Mouse (Mus musculus) hindbrain, embryonic 10.5 days (tissue): ENCODE data around the gene Gna12. TPM values are rescaled to one million over a fixed set of nuclear protein-coding genes. Genes with fewer than 3 reads are reported as not detected.

Experiments
- DNase-seq: peaks from one replicate; pipeline ENCODE4 v3.0.0-alpha.2; 2017; ENCODE audit warnings: low spot score
- H3K27ac ChIP-seq: fragments of 300-500 bp; sonication (generic); 2 replicates; pipeline ENCODE4 v1.5.1; 2016; ENCODE audit warnings: mild to moderate bottlenecking, moderate library complexity
- H3K27me3 ChIP-seq: fragments of 300-500 bp; sonication (generic); 2 replicates; pipeline ENCODE4 v1.6.1; 2016; ENCODE audit warnings: mild to moderate bottlenecking; ENCODE audit not compliant: poor library complexity, insufficient read depth, severe bottlenecking
- H3K36me3 ChIP-seq: fragments of 300-500 bp; sonication (generic); 2 replicates; pipeline ENCODE4 v1.6.1; 2016; ENCODE audit warnings: mild to moderate bottlenecking, moderate library complexity
- H3K4me1 ChIP-seq: fragments of 300-500 bp; sonication (generic); replicated peaks from 2 replicates; pipeline ENCODE4 v1.6.1; 2016; ENCODE audit warnings: mild to moderate bottlenecking
- H3K4me3 ChIP-seq: fragments of 300-500 bp; sonication (generic); 2 replicates; pipeline ENCODE4 v1.5.1; 2016; ENCODE audit warnings: mild to moderate bottlenecking, moderate library complexity
- H3K9me3 ChIP-seq: fragments of 300-500 bp; sonication (generic); 2 replicates; pipeline ENCODE4 v1.6.1; 2016; ENCODE audit warnings: mild to moderate bottlenecking, moderate library complexity
- WGBS: fragments of 180-500 bp; shearing (Covaris S2); methylation state at CpG from one replicate; pipeline ENCODE4 v1.1.7; 2016; 5-methylcytosine and 5-hydroxymethylcytosine counted together
- polyA plus RNA-seq: library from polyadenylated mRNA; unstranded; fragments of >200 nt; fragmentation: Nextera tagmentation; extraction: Ambion mirVana; gene quantifications from 2 replicates; pipeline ENCODE4 v1.2.1, GENCODE M21; 2016

Gene Gna12
- polyA plus RNA-seq, 1 experiment from 2014 or later = 11.3 TPM

DNA sequence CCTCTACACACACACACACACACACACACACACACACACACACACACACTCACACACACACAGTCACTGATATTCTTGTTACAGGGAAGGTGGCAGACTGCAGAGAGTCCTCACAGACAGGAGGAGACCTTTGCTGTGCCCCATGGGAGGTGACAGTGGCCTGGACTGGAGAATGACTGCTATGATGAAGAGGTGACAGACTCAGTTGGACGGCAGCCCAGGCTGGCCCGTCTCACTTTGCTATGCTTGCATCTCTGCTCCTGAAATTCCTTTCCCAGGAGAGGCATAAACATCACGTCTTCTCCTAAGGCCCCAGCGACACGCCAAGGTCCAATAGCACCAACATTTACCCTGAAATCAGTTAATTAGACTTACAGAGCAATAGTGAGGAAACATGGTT is 23.5 kb upstream of the Gna12 start:
- peaks cover 12% of the 10 kb centered on the region; the same call in 1 of the 2 replicates for H3K9me3 ChIP-seq
- 89% methylated on average over 5 of the region's 5 CpGs for WGBS
- H3K27me3 ChIP-seq = no peaks in the 10 kb centered on the region
- H3K4me1 ChIP-seq = peaks cover 11% of the 10 kb centered on the region; the same call in 1 of the 2 replicates
- H3K36me3 ChIP-seq = no peaks in the 10 kb centered on the region
- no peak for DNase-seq
- H3K27ac ChIP-seq = no peak overlapping the region
- H3K4me3 ChIP-seq = no peak overlapping the region

DNA sequence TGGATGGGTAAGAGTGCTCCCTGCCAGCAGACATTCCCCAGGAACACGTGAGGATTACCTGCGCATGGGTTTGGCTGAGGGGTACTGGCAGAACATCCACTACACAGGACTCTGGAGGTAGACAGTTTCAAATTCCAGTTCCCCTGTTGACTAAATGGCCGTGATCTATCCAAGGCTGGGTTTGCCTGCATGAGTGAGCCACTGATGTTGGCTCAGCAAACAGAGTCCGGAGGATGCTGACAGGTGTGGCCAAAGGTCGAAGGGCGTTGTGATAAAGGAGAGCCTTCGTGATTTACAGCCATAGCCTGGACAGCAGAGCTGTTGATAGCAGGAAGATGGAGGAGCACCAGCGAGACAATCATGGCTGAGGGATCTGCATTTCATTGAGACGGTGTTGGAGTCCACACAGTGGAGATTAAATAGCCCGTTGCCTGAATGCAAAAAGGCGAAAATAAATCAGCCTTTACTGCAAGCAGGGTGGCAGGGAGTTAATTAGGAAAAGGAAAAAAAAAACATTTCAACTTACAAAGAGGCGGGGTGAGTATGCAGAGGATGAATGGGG is 22.3 kb upstream of the Gna12 start:
- Histone ChIP-seq H3K4me1 (peaks cover 11% of the 10 kb centered on the region; the same call in 1 of the 2 replicates), H3K36me3 (no peaks in the 10 kb centered on the region), H3K4me3 (no peak overlapping the region), H3K27me3 (no peaks in the 10 kb centered on the region), H3K27ac (no peak overlapping the region), H3K9me3 (peaks cover 12% of the 10 kb centered on the region; the same call in 1 of the 2 replicates)
- DNase-seq = no peak
- 88% methylated on average over 12 of the region's 12 CpGs for WGBS

DNA sequence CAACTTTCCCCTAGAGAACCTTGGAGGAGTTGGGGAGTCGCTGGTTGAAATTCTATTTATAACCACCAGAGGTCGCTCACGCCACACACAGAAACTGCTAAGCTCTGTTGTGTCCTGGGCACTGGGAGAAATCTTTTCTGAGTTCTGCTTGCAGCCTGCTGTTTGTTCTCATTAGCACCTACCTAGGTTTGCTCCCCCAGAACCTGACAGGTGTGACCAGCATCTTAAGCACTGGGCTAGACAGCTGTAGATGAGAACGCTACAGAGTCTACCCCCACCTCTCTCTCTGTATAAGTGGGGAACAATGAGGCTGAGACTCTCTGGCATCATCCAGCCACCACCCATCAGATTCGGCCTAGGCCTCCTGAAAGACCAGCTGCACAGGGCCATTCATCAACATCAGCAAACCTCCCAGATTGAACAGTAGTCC is 17.1 kb upstream of the Gna12 start:
- H3K4me1 ChIP-seq = no peaks in the 10 kb centered on the region
- H3K9me3 ChIP-seq = peaks cover 12% of the 10 kb centered on the region; the same call in 1 of the 2 replicates
- peak; percentile 55 for DNase-seq
- H3K27ac ChIP-seq = peak overlapping the region; percentile 18; the same call in 1 of the 2 replicates
- WGBS = 12% methylated on average over 5 of the region's 5 CpGs
- no peaks in the 10 kb centered on the region for H3K27me3 ChIP-seq
- no peak overlapping the region for H3K4me3 ChIP-seq
- no peaks in the 10 kb centered on the region for H3K36me3 ChIP-seq

DNA sequence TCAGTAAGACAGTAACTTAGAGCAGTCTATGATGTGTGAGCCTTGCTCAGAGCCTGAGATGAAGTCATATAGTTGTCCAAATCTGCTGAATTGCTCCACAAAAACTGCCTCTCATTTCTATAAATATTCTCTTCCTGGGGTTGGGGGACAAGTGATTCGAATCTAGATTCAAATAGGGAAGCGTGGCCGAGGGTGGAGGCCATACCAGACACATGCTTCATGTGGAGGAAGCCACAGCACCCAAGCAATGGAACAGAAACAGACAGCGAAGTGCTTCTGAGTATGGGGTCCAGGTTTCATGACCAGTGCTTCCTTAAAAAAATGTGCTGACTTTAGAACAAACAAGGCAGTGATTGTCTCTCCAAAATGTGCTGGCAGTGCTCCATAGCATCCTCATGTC is 11.7 kb upstream of the Gna12 start:
- H3K36me3 ChIP-seq = no peaks in the 10 kb centered on the region
- H3K4me1 ChIP-seq = no peaks in the 10 kb centered on the region
- H3K27ac ChIP-seq = no peak overlapping the region
- H3K27me3 ChIP-seq = no peaks in the 10 kb centered on the region
- H3K4me3 ChIP-seq = no peak overlapping the region
- DNase-seq = no peak
- no peaks in the 10 kb centered on the region for H3K9me3 ChIP-seq
- WGBS = 85% methylated on average over 4 of the region's 4 CpGs

DNA sequence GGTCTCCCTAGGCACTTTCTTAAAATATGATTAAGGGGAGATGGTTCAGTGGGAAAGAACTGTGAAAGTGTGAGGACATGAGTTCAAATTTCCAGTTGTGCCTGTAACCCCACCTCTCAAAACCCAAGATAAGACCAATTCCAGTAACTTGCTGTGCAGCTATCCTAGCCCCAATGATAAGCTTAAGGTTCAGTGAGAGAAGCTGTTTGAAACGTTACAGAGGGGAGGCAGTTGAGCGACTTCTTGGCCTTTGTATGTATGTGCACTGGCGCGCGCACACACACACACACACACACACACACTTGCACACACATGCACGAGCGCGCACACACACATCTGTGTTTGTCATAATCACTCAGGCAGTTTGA is 817 bp upstream of the Gna12 start:
- 80% methylated on average over 8 of the region's 8 CpGs for WGBS
- H3K27ac ChIP-seq = peak overlapping the region; percentile 68
- peak overlapping the region; percentile 87 for H3K4me3 ChIP-seq
- H3K36me3 ChIP-seq = peaks cover 2% of the 10 kb centered on the region; the same call in 1 of the 2 replicates
- no peaks in the 10 kb centered on the region for H3K9me3 ChIP-seq
- H3K4me1 ChIP-seq = peaks cover 36% of the 10 kb centered on the region
- no peak for DNase-seq
- no peaks in the 10 kb centered on the region for H3K27me3 ChIP-seq

DNA sequence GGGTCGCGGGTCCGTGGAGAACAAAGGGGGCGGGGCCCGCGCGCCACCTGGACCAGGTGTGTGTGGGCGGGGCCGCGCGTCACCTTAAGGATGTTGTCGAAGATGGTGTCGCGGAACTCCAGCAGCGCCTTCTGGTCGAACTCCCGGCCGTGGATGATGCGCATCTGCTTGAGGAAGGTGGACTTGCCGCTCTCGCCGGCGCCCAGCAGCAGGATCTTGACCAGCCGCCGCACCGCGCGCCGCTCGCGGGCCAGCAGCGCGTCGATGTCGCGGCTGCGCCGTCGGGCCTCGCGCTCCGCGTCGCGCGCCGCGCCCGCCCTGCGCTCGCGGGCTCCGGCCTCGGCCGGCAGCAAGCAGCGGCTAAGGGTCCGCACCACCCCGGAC is 328 bp downstream of the Gna12 start:
- 4% methylated on average over 58 of the region's 58 CpGs for WGBS
- peaks cover 36% of the 10 kb centered on the region for H3K4me1 ChIP-seq

DNA sequence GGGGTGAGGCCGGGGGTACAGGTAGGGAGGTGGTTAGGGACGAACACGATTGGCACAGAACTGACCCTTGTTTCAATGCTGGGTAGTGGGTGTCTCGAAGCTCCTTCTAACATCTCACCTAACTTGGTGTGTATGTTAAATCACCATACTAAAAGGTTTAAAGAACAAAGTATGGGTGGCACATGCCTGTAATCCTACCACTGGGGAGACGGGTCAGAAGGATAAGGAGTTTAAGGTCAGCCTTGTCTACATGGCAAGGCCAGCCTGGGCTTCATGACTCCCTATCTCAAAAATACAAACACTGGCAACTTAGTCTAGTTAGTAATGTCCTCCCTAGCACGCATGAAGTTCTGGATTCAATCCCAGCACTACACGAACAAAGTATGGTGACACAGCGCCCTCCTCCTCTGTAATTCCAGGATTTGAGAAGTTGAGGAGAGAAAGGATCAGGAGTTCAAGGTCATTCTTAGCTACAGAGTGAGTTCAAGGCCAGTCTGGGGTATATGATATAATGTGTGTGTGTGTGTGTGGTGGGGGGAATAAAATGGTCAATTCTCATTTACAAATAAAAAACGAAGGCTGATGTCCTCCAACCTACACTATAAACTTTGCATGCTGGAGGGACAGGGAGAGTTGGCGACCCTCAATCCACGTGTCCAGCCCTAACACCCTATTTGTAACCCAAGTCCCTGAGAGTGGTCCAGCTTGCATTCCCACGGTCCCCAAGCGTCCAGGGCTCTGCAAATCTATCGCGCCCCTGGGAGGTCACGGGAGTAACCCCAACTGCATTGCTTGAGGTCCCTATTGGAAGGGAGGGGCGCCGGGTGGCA is 935 bp downstream of the Gna12 start:
- DNase-seq = no peak
- Histone ChIP-seq H3K27me3 (no peaks in the 10 kb centered on the region), H3K9me3 (no peaks in the 10 kb centered on the region), H3K4me3 (peak overlapping the region; percentile 87), H3K27ac (peak overlapping the region; percentile 92), H3K4me1 (peaks cover 36% of the 10 kb centered on the region), H3K36me3 (peaks cover 18% of the 10 kb centered on the region; the same call in 1 of the 2 replicates)
- 41% methylated on average over 18 of the region's 18 CpGs for WGBS

More for the DNA sequence above, 328 bp downstream of the Gna12 start:
- Histone ChIP-seq H3K27me3 (no peaks in the 10 kb centered on the region), H3K9me3 (no peaks in the 10 kb centered on the region), H3K36me3 (peaks cover 13% of the 10 kb centered on the region; the same call in 1 of the 2 replicates), H3K27ac (peak overlapping the region; percentile 92), H3K4me3 (peak overlapping the region; percentile 87)
- no peak for DNase-seq

DNA sequence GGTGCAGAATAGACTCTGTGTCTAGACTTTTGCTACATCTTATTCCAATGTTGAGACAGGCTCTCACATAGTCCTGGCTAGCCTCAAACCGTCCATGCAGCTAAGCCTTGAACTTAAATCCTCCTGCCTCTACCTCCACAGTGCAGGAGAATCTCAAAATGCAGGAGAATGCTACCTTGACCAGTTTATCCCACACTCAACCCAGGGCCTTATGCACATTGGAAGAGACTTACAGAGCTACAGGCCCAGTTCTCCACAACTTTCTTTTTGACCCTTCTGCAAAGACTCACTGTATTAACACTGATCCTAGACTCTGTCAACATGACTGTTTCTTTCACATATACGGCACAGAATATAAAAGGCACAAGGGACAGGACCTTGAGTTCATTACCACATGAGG is 1.9 kb downstream of the Gna12 start:
- no peak for DNase-seq
- H3K36me3 ChIP-seq = peaks cover 26% of the 10 kb centered on the region
- H3K27me3 ChIP-seq = no peaks in the 10 kb centered on the region
- H3K4me1 ChIP-seq = peaks cover 36% of the 10 kb centered on the region
- no peak overlapping the region for H3K27ac ChIP-seq
- H3K9me3 ChIP-seq = no peaks in the 10 kb centered on the region
- 82% methylated on average over 2 of the region's 2 CpGs for whole genome bisulfite sequencing
- peak overlapping the region; percentile 87; the same call in 1 of the 2 replicates for H3K4me3 ChIP-seq

DNA sequence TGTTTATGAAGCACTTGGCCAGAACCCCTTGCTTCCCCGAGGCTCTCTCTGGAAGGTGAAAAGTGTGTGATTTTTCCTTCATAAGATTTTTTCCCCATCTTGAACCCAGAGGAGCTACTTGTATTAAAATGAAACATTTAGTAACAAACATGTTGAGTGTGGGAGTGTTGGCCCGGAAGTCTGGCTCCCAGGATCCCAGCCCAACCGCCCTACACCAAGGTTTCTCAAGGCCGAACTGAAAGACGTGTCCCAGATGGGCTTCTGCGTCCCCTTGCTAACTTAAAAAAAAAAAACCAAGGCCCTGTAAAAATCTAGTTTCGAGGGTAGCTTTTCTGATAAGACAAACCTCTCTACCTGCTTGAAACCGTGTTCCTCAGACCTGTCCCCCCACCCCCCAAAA is 2.3 kb downstream of the Gna12 start:
- no peak for DNase-seq
- 84% methylated on average over 8 of the region's 8 CpGs for WGBS
- H3K4me1 ChIP-seq = peaks cover 36% of the 10 kb centered on the region
- no peaks in the 10 kb centered on the region for H3K27me3 ChIP-seq
- H3K27ac ChIP-seq = no peak overlapping the region
- no peaks in the 10 kb centered on the region for H3K9me3 ChIP-seq
- peak overlapping the region; percentile 87; the same call in 1 of the 2 replicates for H3K4me3 ChIP-seq
- peaks cover 28% of the 10 kb centered on the region for H3K36me3 ChIP-seq

DNA sequence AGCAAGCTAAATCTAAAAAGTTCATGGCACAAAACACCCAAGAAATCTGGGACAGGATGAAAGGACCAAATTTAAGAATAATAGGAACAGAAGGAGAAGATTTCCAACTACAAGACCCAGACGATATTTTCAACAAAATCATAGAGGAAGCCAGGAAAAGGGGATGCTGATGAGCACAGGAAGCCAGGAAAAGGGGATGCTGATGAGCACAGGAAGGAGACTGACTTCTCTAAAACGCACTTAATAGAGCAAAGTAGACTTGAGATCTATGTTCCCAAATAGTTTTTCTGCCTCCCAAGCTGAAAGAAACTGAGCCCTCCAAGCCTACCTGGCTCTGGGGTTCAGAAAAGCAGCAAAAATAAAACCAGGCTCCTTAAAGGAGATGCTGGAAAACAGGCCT is 2.8 kb downstream of the Gna12 start:
- no peak for DNase-seq
- WGBS = 66% methylated on average over 2 of the region's 2 CpGs
- Histone ChIP-seq H3K9me3 (no peaks in the 10 kb centered on the region), H3K4me1 (peaks cover 39% of the 10 kb centered on the region), H3K27me3 (no peaks in the 10 kb centered on the region), H3K4me3 (no peak overlapping the region), H3K36me3 (peaks cover 28% of the 10 kb centered on the region), H3K27ac (no peak overlapping the region)

DNA sequence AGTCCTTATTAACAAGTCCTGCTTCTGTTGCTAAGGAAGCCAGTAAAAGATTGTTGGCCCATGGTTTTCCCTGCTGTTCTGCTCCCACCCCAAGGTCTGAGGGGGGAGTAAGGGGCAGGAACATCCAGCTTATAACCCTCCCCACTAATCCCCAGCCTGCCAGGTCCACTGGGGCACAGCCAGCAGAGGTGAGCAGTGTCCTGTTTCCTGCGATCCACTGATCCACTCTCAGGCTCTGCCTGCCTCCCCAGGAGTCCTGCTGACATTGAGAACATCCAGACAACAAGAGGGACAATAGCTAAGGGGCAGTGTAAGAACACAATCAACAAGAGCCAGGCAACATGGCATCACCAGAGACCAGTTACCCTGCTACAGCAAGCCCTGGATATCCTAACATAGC is 3.4 kb downstream of the Gna12 start:
- Histone ChIP-seq H3K9me3 (no peaks in the 10 kb centered on the region), H3K4me1 (peaks cover 40% of the 10 kb centered on the region), H3K4me3 (0 out of 2 replicates have a peak overlapping the region, but pooled peaks have one; percentile 0), H3K36me3 (peaks cover 28% of the 10 kb centered on the region), H3K27ac (0 out of 2 replicates have a peak overlapping the region, but pooled peaks have one; percentile 41), H3K27me3 (no peaks in the 10 kb centered on the region)
- no peak for DNase-seq
- WGBS = 19% methylated on average over 1 of the region's 1 CpGs

DNA sequence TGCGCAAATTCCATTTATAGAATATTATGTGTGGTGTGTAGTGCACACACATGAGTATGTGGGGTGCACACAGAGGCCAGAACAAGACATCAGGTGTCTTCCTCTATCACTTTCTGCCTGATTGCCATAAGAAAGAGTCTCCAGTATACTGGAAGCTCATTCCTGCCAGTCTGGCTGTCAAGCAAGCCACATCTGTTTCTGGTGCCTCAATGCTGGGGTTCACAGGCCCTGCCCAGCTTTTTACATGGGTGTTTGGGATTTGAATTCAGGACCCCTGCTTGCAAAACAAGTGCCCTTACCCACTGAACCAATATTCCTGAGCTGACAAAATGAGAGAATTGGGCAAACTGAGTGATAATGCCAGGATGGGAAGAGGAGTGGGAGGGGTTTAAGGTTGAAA is 4.1 kb downstream of the Gna12 start:
- Histone ChIP-seq H3K4me1 (peaks cover 42% of the 10 kb centered on the region), H3K27me3 (no peaks in the 10 kb centered on the region), H3K36me3 (peaks cover 28% of the 10 kb centered on the region), H3K27ac (no peak overlapping the region), H3K4me3 (no peak overlapping the region), H3K9me3 (no peaks in the 10 kb centered on the region)
- WGBS = 95% methylated on average over 1 of the region's 1 CpGs
- DNase-seq = no peak

DNA sequence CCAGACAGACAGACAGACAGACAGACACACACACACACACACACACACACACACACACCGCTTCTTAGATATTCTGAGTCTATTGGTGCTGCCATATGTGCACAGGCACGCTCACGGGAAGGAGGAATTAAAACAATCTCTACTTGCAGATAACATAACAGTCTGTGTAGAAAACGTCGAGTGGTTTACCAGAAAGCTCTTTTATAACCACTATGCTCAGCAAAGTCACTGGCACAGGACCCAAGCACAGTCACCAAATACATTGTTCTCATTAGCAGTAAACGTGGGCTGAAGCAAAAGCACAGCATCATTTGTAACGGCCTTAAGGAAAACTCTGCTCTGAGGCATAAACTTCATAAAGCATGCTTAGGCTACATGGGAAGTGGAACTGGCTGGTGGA is 6.1 kb downstream of the Gna12 start:
- H3K27me3 ChIP-seq = no peaks in the 10 kb centered on the region
- H3K27ac ChIP-seq = no peak overlapping the region
- WGBS = 90% methylated on average over 7 of the region's 7 CpGs
- DNase-seq = no peak
- H3K9me3 ChIP-seq = no peaks in the 10 kb centered on the region
- H3K4me3 ChIP-seq = no peak overlapping the region
- H3K36me3 ChIP-seq = peaks cover 28% of the 10 kb centered on the region
- peaks cover 50% of the 10 kb centered on the region for H3K4me1 ChIP-seq
